Mouse (Mus musculus) testis, adult 2 months (tissue): ENCODE results near the gene Tmem129. TPM values are rescaled to one million over a fixed set of nuclear protein-coding genes. Genes with fewer than 3 reads are reported as not detected.
A peak's percentile ranks its signal among the peaks of the same experiment; 100 is the strongest.

ENCODE experiments used
- H3K27ac ChIP-seq: fragments of 200-500 bp; 2 replicates; pipeline ENCODE4 v1.5.1; 2012; ENCODE audit warnings: low read depth, low read length; ENCODE audit not compliant: control insufficient read depth, insufficient read depth
- H3K27me3 ChIP-seq: fragments of 200-500 bp; 2 replicates; pipeline ENCODE4 v1.6.1; 2012; ENCODE audit warnings: mild to moderate bottlenecking, low read length, moderate library complexity; ENCODE audit not compliant: control insufficient read depth, insufficient read depth
- H3K36me3 ChIP-seq: fragments of 200-500 bp; 2 replicates; pipeline ENCODE4 v1.6.1; 2012; ENCODE audit warnings: mild to moderate bottlenecking, low read length; ENCODE audit not compliant: control insufficient read depth, insufficient read depth
- H3K4me1 ChIP-seq: fragments of 200-500 bp; 2 replicates; pipeline ENCODE4 v1.6.1; 2012; ENCODE audit warnings: low read length; ENCODE audit not compliant: control insufficient read depth, insufficient read depth
- H3K4me3 ChIP-seq: fragments of 200-500 bp; 2 replicates; pipeline ENCODE4 v1.5.1; 2012; ENCODE audit warnings: low read depth, mild to moderate bottlenecking, low read length, moderate library complexity, mixed read lengths; ENCODE audit not compliant: control insufficient read depth
- CTCF ChIP-seq: fragments of 200-500 bp; IDR thresholded peaks from 2 replicates; pipeline ENCODE4 v1.5.1; 2012; ENCODE audit warnings: low read depth, mild to moderate bottlenecking, inconsistent platforms, low read length, moderate library complexity; ENCODE audit not compliant: control insufficient read depth, insufficient read depth, insufficient replicate concordance
- POLR2A ChIP-seq: fragments of 200-500 bp; IDR thresholded peaks from 2 replicates; pipeline ENCODE4 v1.6.1; 2012; ENCODE audit warnings: low read depth, mild to moderate bottlenecking, inconsistent platforms, low read length, moderate library complexity; ENCODE audit not compliant: control insufficient read depth
- polyA plus RNA-seq: library from polyadenylated mRNA; depleted of rRNA; stranded (reverse); fragments of >200 nt; gene quantifications from 2 replicates; pipeline ENCODE4 v1.2.3, GENCODE M21; 2012

The Tmem129 gene
- polyA plus RNA-seq, 1 experiment = 56.1 TPM

- H3K27ac ChIP-seq = peak within 1 kb of the TSS; percentile 100
- H3K4me3 ChIP-seq = peak within 1 kb of the TSS; percentile 99
- H3K4me1 ChIP-seq = peaks cover 9% of the 10 kb centered on the region
- H3K36me3 ChIP-seq = no peaks in the 10 kb centered on the region; the same call in none of the 2 replicates
- TF ChIP-seq CTCF (0 out of 2 replicates have a peak, but pooled peaks have one; percentile 3), POLR2A (peak; percentile 99)
- no peaks in the 10 kb centered on the region for H3K27me3 ChIP-seq
Measured at GRCm38 (mm10) chr5:33651921-33652782, 6.1 kb downstream of the Tmem129 start, which contains the start of gene Slbp. Gene Slbp, minus strand, starts transcription at chr5:33652574.

- Histone ChIP-seq H3K4me1 (peaks cover 4% of the 10 kb centered on the region), H3K27me3 (no peaks in the 10 kb centered on the region), H3K4me3 (peak overlapping the region; percentile 99), H3K27ac (peak overlapping the region; percentile 100), H3K36me3 (no peaks in the 10 kb centered on the region; the same call in none of the 2 replicates)
- TF ChIP-seq CTCF (no peak), POLR2A (no peak)
Measured at GRCm38 (mm10) chr5:33651541-33651920, 6.7 kb downstream of the Tmem129 start.

- TF ChIP-seq POLR2A (no peak), CTCF (no peak)
- Histone ChIP-seq H3K27me3 (no peaks in the 10 kb centered on the region), H3K36me3 (no peaks in the 10 kb centered on the region; the same call in none of the 2 replicates), H3K27ac (no peak overlapping the region), H3K4me1 (peaks cover 4% of the 10 kb centered on the region), H3K4me3 (peak overlapping the region; percentile 99; the same call in 1 of the 2 replicates)
Measured at GRCm38 (mm10) chr5:33651017-33651416, 7.2 kb downstream of the Tmem129 start.

GRCm38 (mm10) chr5:33640652-33641051, 17.6 kb downstream of the Tmem129 start:
- no peak overlapping the region for H3K4me3 ChIP-seq
- no peaks in the 10 kb centered on the region for H3K4me1 ChIP-seq
- H3K27me3 ChIP-seq = no peaks in the 10 kb centered on the region
- TF ChIP-seq POLR2A (no peak), CTCF (no peak)
- peaks cover 8% of the 10 kb centered on the region for H3K36me3 ChIP-seq
- H3K27ac ChIP-seq = no peak overlapping the region

- no peak overlapping the region for H3K4me3 ChIP-seq
- TF ChIP-seq CTCF = no peak
- no peak for TF ChIP-seq POLR2A
- no peak overlapping the region for H3K27ac ChIP-seq
- no peaks in the 10 kb centered on the region for H3K27me3 ChIP-seq
- H3K36me3 ChIP-seq = peaks cover 5% of the 10 kb centered on the region
- H3K4me1 ChIP-seq = no peaks in the 10 kb centered on the region
Measured at GRCm38 (mm10) chr5:33638826-33639225, 19.4 kb downstream of the Tmem129 start.

- no peaks in the 10 kb centered on the region for H3K27me3 ChIP-seq
- no peak overlapping the region for H3K27ac ChIP-seq
- TF ChIP-seq POLR2A = no peak
- TF ChIP-seq CTCF = no peak
- H3K36me3 ChIP-seq = peaks cover 3% of the 10 kb centered on the region; the same call in 1 of the 2 replicates
- no peak overlapping the region for H3K4me3 ChIP-seq
- H3K4me1 ChIP-seq = no peaks in the 10 kb centered on the region
Measured at GRCm38 (mm10) chr5:33637606-33638350, 20.4 kb downstream of the Tmem129 start.

DNA sequence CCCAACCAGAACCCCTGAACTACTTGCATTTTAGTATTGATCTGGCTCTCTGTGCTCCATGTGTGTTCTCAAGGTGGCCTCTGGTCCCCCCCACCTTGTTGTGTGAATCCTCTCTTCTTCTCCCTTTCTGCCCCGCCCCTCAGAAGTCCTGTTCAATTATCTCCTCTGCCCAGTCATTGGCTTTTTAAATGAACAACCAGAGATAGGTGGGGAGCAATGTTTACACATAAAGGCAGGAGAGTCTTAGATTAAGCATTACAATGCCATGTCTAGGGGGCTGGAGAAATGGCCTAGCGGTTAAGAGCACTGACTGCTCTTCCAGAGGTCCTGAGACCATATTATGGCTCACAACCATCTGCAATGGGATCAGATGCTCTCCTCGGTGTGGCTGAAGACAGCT, 22.9 kb downstream of the Tmem129 start:
- TF ChIP-seq POLR2A (no peak), CTCF (no peak)
- no peaks in the 10 kb centered on the region for H3K27me3 ChIP-seq
- H3K27ac ChIP-seq = no peak overlapping the region
- H3K4me3 ChIP-seq = no peak overlapping the region
- H3K36me3 ChIP-seq = peaks cover 1% of the 10 kb centered on the region; the same call in 1 of the 2 replicates
- H3K4me1 ChIP-seq = no peaks in the 10 kb centered on the region; the same call in 1 of the 2 replicates
